Comparison of ENCODE assay signal across 15 mouse cellular contexts in the genomic region with DNA sequence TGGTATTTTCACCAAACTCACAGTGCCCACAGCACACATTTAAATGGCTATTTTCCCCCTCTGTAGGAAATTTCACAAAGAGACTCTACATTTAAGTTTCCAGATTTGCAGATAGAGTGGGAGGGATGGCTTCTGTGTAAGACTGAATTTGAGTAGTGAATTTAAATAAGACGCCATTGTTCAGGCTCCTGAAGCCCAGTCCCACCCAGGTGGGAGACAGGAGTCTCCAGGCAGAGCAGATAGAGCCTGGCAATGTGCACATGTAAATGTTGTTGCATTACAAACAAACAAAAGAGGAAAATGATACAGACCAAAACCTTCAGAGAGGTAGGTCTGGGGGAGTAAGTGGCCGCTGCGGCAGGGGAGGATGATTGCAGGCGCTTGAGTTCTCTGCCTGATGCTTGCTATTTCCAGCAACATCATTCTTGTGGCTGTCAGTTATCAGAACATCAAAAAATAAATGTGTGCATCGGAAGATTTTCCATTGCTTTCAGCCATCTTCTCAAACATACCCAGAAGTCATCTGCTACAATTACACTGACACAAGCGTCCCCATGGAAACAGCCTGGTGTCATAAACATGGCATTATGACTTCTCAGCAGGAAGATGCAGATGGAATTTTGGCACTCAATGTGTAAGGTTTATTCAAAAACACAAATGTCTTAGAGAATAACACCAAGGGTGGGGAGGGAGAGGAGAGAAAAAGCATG.
DNase-seq lines count a peak whose midpoint lies in the region; ATAC-seq lines count a peak whose summit lies in the region.
"Had no signal": no experiment of that assay in that cellular context is flagged by ENCODE, and none has a peak within 500 bp of the region (broad histone marks: within the 10 kb centered on the region; RNA-seq: fewer than 3 reads in every experiment).

No protein-coding gene starts in this region.

- H3K36me3 ChIP-seq in forebrain, embryonic 13.5 days (ENCODE audit: poor library complexity, severe bottlenecking), result no peaks in the 10 kb centered on the region
- no peaks in the 10 kb centered on the region for H3K36me3 ChIP-seq in forebrain, embryonic 12.5 days (replicated peaks)
- H3K36me3 ChIP-seq in neural tube, embryonic 14.5 days (ENCODE audit: control insufficient read depth, insufficient read depth, low read length), result no peaks in the 10 kb centered on the region
- no peaks in the 10 kb centered on the region for H3K36me3 ChIP-seq in heart, embryonic 12.5 days
- H3K36me3 ChIP-seq: embryonic facial prominence, embryonic 13.5 days; G1E; limb, embryonic 13.5 days had no signal

- no peaks in the 10 kb centered on the region for H3K4me1 ChIP-seq in forebrain, embryonic 13.5 days
- H3K4me1 ChIP-seq in forebrain, embryonic 12.5 days, result no peaks in the 10 kb centered on the region
- H3K4me1 ChIP-seq in neural tube, embryonic 14.5 days (ENCODE audit: control insufficient read depth, insufficient read depth, low read length), result no peaks in the 10 kb centered on the region
- H3K4me1 ChIP-seq in heart, embryonic 12.5 days (replicated peaks), result no peaks in the 10 kb centered on the region
- H3K4me1 ChIP-seq: embryonic facial prominence, embryonic 13.5 days; limb, embryonic 13.5 days had no signal

- no peak overlapping the region for H3K9ac ChIP-seq in forebrain, embryonic 13.5 days
- H3K9ac ChIP-seq in forebrain, embryonic 12.5 days, result no peak overlapping the region
- no peak overlapping the region for H3K9ac ChIP-seq in neural tube, embryonic 14.5 days (replicated peaks; ENCODE audit: low read depth, low read length)
- H3K9ac ChIP-seq in heart, embryonic 12.5 days, result no peak overlapping the region
- H3K9ac ChIP-seq: embryonic facial prominence, embryonic 13.5 days; limb, embryonic 13.5 days had no signal

- H3K27me3 ChIP-seq in forebrain, embryonic 13.5 days, result no peaks in the 10 kb centered on the region
- H3K27me3 ChIP-seq in forebrain, embryonic 12.5 days, result no peaks in the 10 kb centered on the region
- no peaks in the 10 kb centered on the region for H3K27me3 ChIP-seq in neural tube, embryonic 14.5 days (ENCODE audit: control insufficient read depth, insufficient read depth, low read length)
- H3K27me3 ChIP-seq in heart, embryonic 12.5 days (replicated peaks), result no peaks in the 10 kb centered on the region
- H3K27me3 ChIP-seq: embryonic facial prominence, embryonic 13.5 days; limb, embryonic 13.5 days had no signal

- H3K4me3 ChIP-seq in forebrain, embryonic 13.5 days, result no peak overlapping the region
- H3K4me3 ChIP-seq in forebrain, embryonic 12.5 days (replicated peaks), result no peak overlapping the region
- no peak overlapping the region for H3K4me3 ChIP-seq in neural tube, embryonic 14.5 days (ENCODE audit: low read depth, low read length)
- H3K4me3 ChIP-seq in heart, embryonic 12.5 days, result no peak overlapping the region
- H3K4me3 ChIP-seq: embryonic facial prominence, embryonic 13.5 days; limb, embryonic 13.5 days had no signal

- no peak overlapping the region for H3K4me2 ChIP-seq in forebrain, embryonic 13.5 days
- H3K4me2 ChIP-seq in forebrain, embryonic 12.5 days, result no peak overlapping the region
- no peak overlapping the region for H3K4me2 ChIP-seq in neural tube, embryonic 14.5 days (ENCODE audit: low read depth, low read length)
- no peak overlapping the region for H3K4me2 ChIP-seq in heart, embryonic 12.5 days
- H3K4me2 ChIP-seq: embryonic facial prominence, embryonic 13.5 days; limb, embryonic 13.5 days had no signal

- peak; percentile 79 for DNase-seq in brain, embryonic 18.5 days (ENCODE audit: low read depth, low spot score)
- DNase-seq in layer of hippocampus, adult 9-11 months, result peak; percentile 79
- no peak for DNase-seq in gastrocnemius, postnatal 14 days
- DNase-seq: cerebellum, adult 11-12 months; gastrocnemius, postnatal 10 days; kidney, adult 18-20 months had no signal

- peak overlapping the region; percentile 26; the same call in 1 of the 2 replicates for H3K27ac ChIP-seq in forebrain, embryonic 13.5 days
- H3K27ac ChIP-seq in forebrain, embryonic 12.5 days, result no peak overlapping the region; the same call in 1 of the 2 replicates
- H3K27ac ChIP-seq in neural tube, embryonic 14.5 days (ENCODE audit: low read depth, low read length), result peak overlapping the region; percentile 60; the same call in 1 of the 2 replicates
- no peak overlapping the region for H3K27ac ChIP-seq in heart, embryonic 12.5 days (ENCODE audit: poor library complexity, severe bottlenecking)
- H3K27ac ChIP-seq: embryonic facial prominence, embryonic 13.5 days; limb, embryonic 13.5 days had no signal

- ATAC-seq in forebrain, embryonic 13.5 days, result peak; percentile 75
- no peak for ATAC-seq in forebrain, embryonic 12.5 days (ENCODE audit: low FRiP score)
- ATAC-seq in neural tube, embryonic 14.5 days (ENCODE audit: low read depth), result no peak
- ATAC-seq in megakaryocyte progenitor cell, adult 5-6 weeks (replicated peaks; ENCODE audit: poor library complexity), result no peak
- no peak for ATAC-seq in heart, embryonic 12.5 days (ENCODE audit: insufficient number of reproducible peaks, low FRiP score)
- ATAC-seq: lung, postnatal 0 days had no signal

- no peaks in the 10 kb centered on the region for H3K9me3 ChIP-seq in forebrain, embryonic 13.5 days (replicated peaks)
- H3K9me3 ChIP-seq in forebrain, embryonic 12.5 days, result no peaks in the 10 kb centered on the region
- H3K9me3 ChIP-seq in neural tube, embryonic 14.5 days (ENCODE audit: control insufficient read depth, low read length), result no peaks in the 10 kb centered on the region
- peaks cover 5% of the 10 kb centered on the region; the same call in 1 of the 2 replicates for H3K9me3 ChIP-seq in heart, embryonic 12.5 days (replicated peaks)
- H3K9me3 ChIP-seq: embryonic facial prominence, embryonic 13.5 days; G1E; limb, embryonic 13.5 days had no signal

- intact Hi-C loops in gastrocnemius, postnatal 14 days (cut with DNase I; ENCODE audit: low total_unique reads), result no loop called here

- WGBS in forebrain, embryonic 13.5 days, result 75% methylated on average over 6 of the region's 6 CpGs
- 82% methylated on average over 6 of the region's 6 CpGs for WGBS in forebrain, embryonic 12.5 days
- WGBS in neural tube, embryonic 14.5 days, result 82% methylated on average over 6 of the region's 6 CpGs
- WGBS in heart, embryonic 12.5 days, result 81% methylated on average over 6 of the region's 6 CpGs

Comparison
In these comparisons a context has a peak if more than half of its experiments do, and no peak if none do; other contexts are left out.
1. H3K27ac ChIP-seq: peak in forebrain, embryonic 13.5 days (single experiment) and neural tube, embryonic 14.5 days (single experiment); none in forebrain, embryonic 12.5 days (single experiment) and heart, embryonic 12.5 days (single experiment).